Mouse (Mus musculus) gastrocnemius, postnatal 10 days (tissue): ENCODE results near the gene Dlk1. TPM values are rescaled to one million over a fixed set of nuclear protein-coding genes. Genes with fewer than 3 reads are reported as not detected.
A peak's percentile ranks its signal among the peaks of the same experiment; 100 is the strongest.

Experiments used
- DNase-seq: peaks from one replicate; pipeline ENCODE4 v3.0.0; 2021; ENCODE audit warnings: mixed read lengths
- long read RNA-seq, 2 experiments: library from polyadenylated mRNA; stranded (forward); transcript quantifications; one replicate each; pipeline ENCODE4 v2.0.0; 2021
- total RNA-seq, 2 experiments: library from RNA; stranded (reverse); gene quantifications; 2 replicates each; pipeline ENCODE4 v1.2.3; 2021

Gene Dlk1
- 1,000 to 10,000 TPM in 1 of 2 experiments, 100 to 1,000 TPM in 1; 774 to 1,034 TPM for total RNA-seq
- long read RNA-seq, experiment 1, full-length matches to known transcripts: 562 of 621 reads
- long read RNA-seq, experiment 1, partial matches to known transcripts: 35 of 621 reads
- long read RNA-seq, experiment 1, other reads (novel, unspliced or antisense): 24 of 621 reads
- long read RNA-seq, experiment 2, full-length matches to known transcripts: 429 of 475 reads
- long read RNA-seq, experiment 2, partial matches to known transcripts: 37 of 475 reads
- long read RNA-seq, experiment 2, other reads (novel, unspliced or antisense): 9 of 475 reads

GRCm38 (mm10) chr12:109452592-109452991, at the start of gene Dlk1:
Gene Dlk1, plus strand, starts transcription at chr12:109452823.
- no peak for DNase-seq

- DNase-seq: no peak
Observed at GRCm38 (mm10) chr12:109402943-109403342, 49.7 kb upstream of the Dlk1 start.

GRCm38 (mm10) chr12:109403752-109404151, 48.9 kb upstream of the Dlk1 start:
- no peak for DNase-seq

GRCm38 (mm10) chr12:109406018-109406417, 46.6 kb upstream of the Dlk1 start:
- no peak for DNase-seq

- DNase-seq: no peak
Observed at GRCm38 (mm10) chr12:109410723-109411122, 41.9 kb upstream of the Dlk1 start.

GRCm38 (mm10) chr12:109411172-109412070, 41.2 kb upstream of the Dlk1 start:
- DNase-seq: no peak

GRCm38 (mm10) chr12:109412071-109412440, 40.6 kb upstream of the Dlk1 start:
- DNase-seq: no peak

- DNase-seq: peak; percentile 56
Observed at GRCm38 (mm10) chr12:109412675-109413074, 39.9 kb upstream of the Dlk1 start.

GRCm38 (mm10) chr12:109413321-109413720, 39.3 kb upstream of the Dlk1 start:
- no peak for DNase-seq

- DNase-seq: no peak
Observed at GRCm38 (mm10) chr12:109416681-109417080, 35.9 kb upstream of the Dlk1 start.

- DNase-seq: no peak
Observed at GRCm38 (mm10) chr12:109417476-109418201, 35.0 kb upstream of the Dlk1 start.

- no peak for DNase-seq
Observed at GRCm38 (mm10) chr12:109420006-109420405, 32.6 kb upstream of the Dlk1 start.

- no peak for DNase-seq
Observed at GRCm38 (mm10) chr12:109423163-109423562, 29.5 kb upstream of the Dlk1 start.

GRCm38 (mm10) chr12:109423716-109424429, 28.8 kb upstream of the Dlk1 start:
- DNase-seq: no peak

GRCm38 (mm10) chr12:109424753-109425332, 27.8 kb upstream of the Dlk1 start:
- no peak for DNase-seq

- DNase-seq: no peak
Observed at GRCm38 (mm10) chr12:109425982-109426381, 26.6 kb upstream of the Dlk1 start.

GRCm38 (mm10) chr12:109432475-109433130, 20.0 kb upstream of the Dlk1 start:
- no peak for DNase-seq

GRCm38 (mm10) chr12:109436367-109436807, 16.2 kb upstream of the Dlk1 start:
- peak; percentile 78 for DNase-seq

- DNase-seq: peak; percentile 32
Observed at GRCm38 (mm10) chr12:109436852-109437251, 15.8 kb upstream of the Dlk1 start.

- peak; percentile 93 for DNase-seq
Observed at GRCm38 (mm10) chr12:109437559-109438350, 14.9 kb upstream of the Dlk1 start.
